Mouse (Mus musculus) C2C12 (cell line): Measurements from ENCODE around the gene Adgrv1. TPM values are rescaled to one million over a fixed set of nuclear protein-coding genes. Genes with fewer than 3 reads are reported as not detected.

Experiments
- H3K27me3 ChIP-seq: one replicate; pipeline ENCODE4 v1.6.1; 2011; ENCODE audit not compliant: control insufficient read depth, insufficient read depth, insufficient read length
- H3K36me3 ChIP-seq: one replicate; pipeline ENCODE4 v1.6.1; 2011; ENCODE audit not compliant: control insufficient read depth, insufficient read depth
- H3K4me3 ChIP-seq: one replicate; pipeline ENCODE4 v1.5.1; 2011; ENCODE audit warnings: mild to moderate bottlenecking, control low read depth; ENCODE audit not compliant: poor library complexity, insufficient read depth, severe bottlenecking
- H3K79me2 ChIP-seq: one replicate; pipeline ENCODE4 v1.6.1; 2011; ENCODE audit not compliant: control insufficient read depth, insufficient read depth
- H3K79me3 ChIP-seq: one replicate; pipeline ENCODE4 v1.6.1; 2011; ENCODE audit warnings: low read depth, control low read depth
- H3ac ChIP-seq: one replicate; pipeline ENCODE3; 2011; ENCODE audit warnings: low read depth; ENCODE audit not compliant: control insufficient read depth, insufficient read length
- CEBPB ChIP-seq: IDR thresholded peaks from one replicate; pipeline ENCODE4 v1.6.1; 2011; ENCODE audit warnings: low read depth, mild to moderate bottlenecking, control low read depth, moderate library complexity
- CTCF ChIP-seq: IDR thresholded peaks from one replicate; pipeline ENCODE4 v1.5.1; 2011; ENCODE audit not compliant: control insufficient read depth, insufficient read depth, insufficient read length
- FOSL1 ChIP-seq: IDR thresholded peaks from one replicate; pipeline ENCODE4 v1.8.0; 2011; ENCODE audit warnings: mild to moderate bottlenecking, low read length; ENCODE audit not compliant: poor library complexity, insufficient read depth, severe bottlenecking
- MAX ChIP-seq: IDR thresholded peaks from one replicate; pipeline ENCODE4 v1.6.1; 2011; ENCODE audit warnings: mild to moderate bottlenecking, control low read depth
- MYOD1 ChIP-seq: IDR thresholded peaks from one replicate; pipeline ENCODE4 v1.6.1; 2011; ENCODE audit warnings: low read depth; ENCODE audit not compliant: control insufficient read depth, insufficient read length
- MYOG ChIP-seq: IDR thresholded peaks from one replicate; pipeline ENCODE4 v1.6.1; 2011; ENCODE audit not compliant: control insufficient read depth, insufficient read length; ENCODE audit errors: extremely low read depth
- USF1 ChIP-seq: IDR thresholded peaks from one replicate; pipeline ENCODE4 v1.6.1; 2011; ENCODE audit warnings: low read depth, mild to moderate bottlenecking, control low read depth, moderate library complexity
- polyA plus RNA-seq: library from polyadenylated mRNA; unstranded; fragments of >200 nt; fragmentation: generic; extraction: Trizol; gene quantifications from one replicate; pipeline ENCODE4 v1.2.1, GENCODE M21; 2012; ENCODE audit warnings: missing spikeins

Gene Adgrv1
- polyA plus RNA-seq, 1 experiment: 0.18 TPM

DNA sequence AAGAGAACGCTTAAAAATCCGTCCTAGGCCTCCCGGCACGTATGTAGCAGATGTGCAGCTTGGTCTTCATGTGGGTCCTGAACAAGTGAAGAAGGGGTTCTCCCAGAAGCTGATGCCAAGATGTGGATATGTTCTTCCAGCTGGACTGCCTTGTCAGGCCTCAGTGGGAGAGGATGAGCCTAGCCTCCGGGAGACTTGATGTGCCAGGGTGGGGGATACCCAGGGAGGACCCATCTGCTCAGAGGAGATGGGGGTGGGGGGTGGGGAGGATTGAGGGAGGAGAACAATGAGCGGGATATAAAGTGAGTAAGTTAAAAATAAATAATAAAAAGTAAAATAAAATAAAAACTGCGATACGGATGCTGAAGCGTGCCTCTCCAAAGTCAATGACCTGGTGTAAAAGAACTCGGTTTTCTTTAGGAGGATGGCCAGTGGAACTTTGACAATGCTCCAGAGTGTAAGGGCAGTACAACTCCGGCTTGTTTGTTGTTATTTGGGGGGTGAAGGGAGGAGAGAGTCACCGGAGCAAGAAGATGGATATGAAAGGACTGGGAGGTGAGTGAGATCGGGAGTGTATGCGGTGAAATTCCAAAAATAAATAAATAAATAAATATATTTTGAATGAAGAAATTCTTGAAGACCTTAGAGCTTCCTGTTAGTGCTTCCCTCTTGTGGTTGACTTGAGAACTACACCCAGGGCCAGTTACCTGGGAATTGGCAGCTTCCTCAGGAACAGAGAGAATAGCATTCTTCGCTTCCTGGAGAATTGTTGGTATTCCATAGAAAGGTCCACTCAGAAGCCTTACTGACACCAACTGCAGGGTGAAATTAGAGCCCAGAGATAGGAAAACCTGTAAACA is 205.8 kb downstream of the Adgrv1 start:
- no peak for TF ChIP-seq MYOD1
- no peak for TF ChIP-seq USF1
- no peak for TF ChIP-seq CTCF
- no peak for TF ChIP-seq CEBPB
- no peak for TF ChIP-seq MYOG
- TF ChIP-seq FOSL1: no peak
- no peak for TF ChIP-seq MAX
- Histone ChIP-seq H3K4me3 (no peak overlapping the region), H3K27me3 (no peaks in the 10 kb centered on the region), H3K79me2 (no peaks in the 10 kb centered on the region), H3ac (no peak overlapping the region), H3K79me3 (no peaks in the 10 kb centered on the region), H3K36me3 (no peaks in the 10 kb centered on the region)

DNA sequence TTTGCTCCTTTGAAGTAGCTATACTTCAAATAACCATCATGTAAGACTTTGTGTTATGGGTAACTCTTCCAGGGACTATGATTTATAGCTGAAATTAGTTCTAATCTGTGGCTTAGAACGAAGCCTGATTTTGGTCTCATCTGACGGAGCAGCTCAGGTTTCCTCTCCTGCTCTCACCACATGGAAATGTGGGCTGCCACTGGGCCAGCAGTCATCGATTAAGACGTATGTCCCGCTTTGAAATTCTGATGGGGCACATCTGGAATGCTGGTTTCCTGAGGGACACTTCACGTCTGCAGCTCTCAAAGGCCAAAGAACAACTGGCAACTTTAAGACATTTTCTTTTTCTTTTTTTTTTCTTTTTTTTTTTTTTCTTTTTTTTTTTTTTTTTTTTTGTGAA is 207.8 kb downstream of the Adgrv1 start:
- H3ac ChIP-seq: no peak overlapping the region
- no peaks in the 10 kb centered on the region for H3K36me3 ChIP-seq
- no peak for TF ChIP-seq MYOG
- no peak for TF ChIP-seq USF1
- TF ChIP-seq CEBPB: no peak
- TF ChIP-seq MAX: no peak
- no peak for TF ChIP-seq CTCF
- no peak for TF ChIP-seq MYOD1
- no peak for TF ChIP-seq FOSL1

GRCm38 (mm10) chr13:81424002-81424401 is 209.0 kb downstream of the Adgrv1 start:
- Histone ChIP-seq H3K4me3 (no peak overlapping the region), H3K36me3 (no peaks in the 10 kb centered on the region), H3ac (no peak overlapping the region), H3K79me3 (no peaks in the 10 kb centered on the region), H3K79me2 (no peaks in the 10 kb centered on the region), H3K27me3 (no peaks in the 10 kb centered on the region)
- TF ChIP-seq FOSL1: no peak
- no peak for TF ChIP-seq CTCF
- TF ChIP-seq CEBPB: no peak
- TF ChIP-seq MYOG: no peak
- TF ChIP-seq USF1: no peak
- no peak for TF ChIP-seq MYOD1
- TF ChIP-seq MAX: no peak

More for the DNA sequence above, 207.8 kb downstream of the Adgrv1 start:
- H3K4me3 ChIP-seq: no peak overlapping the region
- no peaks in the 10 kb centered on the region for H3K79me2 ChIP-seq
- H3K27me3 ChIP-seq: no peaks in the 10 kb centered on the region
- no peaks in the 10 kb centered on the region for H3K79me3 ChIP-seq

DNA sequence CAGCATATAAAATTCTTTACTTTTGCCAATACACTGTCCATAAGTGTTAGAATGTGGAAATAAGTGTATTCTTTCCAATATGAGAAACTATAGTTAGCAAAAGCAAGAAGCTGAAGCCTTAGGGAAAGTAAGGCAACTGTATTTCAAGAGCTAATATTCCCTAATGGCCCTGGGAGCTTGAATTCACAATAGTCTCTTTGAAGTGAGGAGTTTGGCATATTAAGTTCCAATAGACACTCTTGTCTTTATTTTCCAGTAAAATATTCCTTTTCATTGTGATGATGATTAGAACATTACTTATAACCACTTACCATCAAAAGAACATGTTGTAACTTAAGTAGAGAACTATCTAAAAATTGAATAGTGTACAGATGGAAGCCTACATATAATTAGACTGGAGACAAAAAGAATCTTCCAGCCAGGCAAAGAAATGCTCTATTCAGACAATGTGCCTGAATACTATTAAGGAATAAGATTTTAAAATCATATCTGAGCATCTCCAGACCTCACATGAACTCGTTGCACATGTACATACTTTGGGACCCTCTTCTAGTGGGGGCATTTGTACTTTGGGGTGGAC is 225.0 kb downstream of the Adgrv1 start:
- Histone ChIP-seq H3K27me3 (no peaks in the 10 kb centered on the region), H3K4me3 (no peak overlapping the region), H3K79me3 (no peaks in the 10 kb centered on the region), H3K79me2 (no peaks in the 10 kb centered on the region), H3K36me3 (no peaks in the 10 kb centered on the region), H3ac (no peak overlapping the region)
- TF ChIP-seq USF1 (no peak), CTCF (no peak), MYOD1 (no peak), MYOG (no peak), FOSL1 (no peak), MAX (no peak), CEBPB (no peak)

GRCm38 (mm10) chr13:81402826-81403225 is 230.1 kb downstream of the Adgrv1 start:
- TF ChIP-seq FOSL1 (no peak), USF1 (no peak), CTCF (no peak), MAX (no peak), MYOD1 (no peak), MYOG (no peak), CEBPB (no peak)
- H3K79me3 ChIP-seq: no peaks in the 10 kb centered on the region
- H3K79me2 ChIP-seq: no peaks in the 10 kb centered on the region
- no peak overlapping the region for H3ac ChIP-seq
- H3K4me3 ChIP-seq: no peak overlapping the region
- H3K36me3 ChIP-seq: no peaks in the 10 kb centered on the region
- H3K27me3 ChIP-seq: no peaks in the 10 kb centered on the region
